Mouse (Mus musculus): ENCODE data around the gene Mindy1.
"Not testable (repeated sequence)": the region's sequence is repeated elsewhere in the genome, so short reads cannot be mapped to it uniquely, and the experiment has no call there.

Mindy1 gene

GRCm38 (mm10) chr3:95319701-95320625 is 38.8 kb downstream of the Mindy1 start:
- DNase-seq (ENCODE audit: low read depth, low spot score), result no peak

DNA sequence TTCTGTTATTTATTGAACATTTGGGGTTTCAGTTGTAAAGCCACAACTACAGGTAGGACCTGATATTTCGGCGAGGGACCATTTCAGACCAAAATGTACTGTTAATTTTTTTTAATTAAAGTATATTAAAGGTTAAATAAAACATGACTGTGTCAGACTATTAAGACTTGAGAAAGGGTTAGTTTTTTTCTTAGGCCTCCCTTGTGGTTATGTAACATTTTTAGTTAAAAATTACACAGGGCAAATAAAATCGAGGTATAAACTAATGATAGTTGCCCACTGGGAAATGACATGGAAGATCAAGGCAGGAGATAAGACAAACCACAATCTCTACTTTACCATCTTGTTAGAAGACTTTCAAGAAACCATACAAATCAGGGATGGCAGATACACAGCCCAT is 42.3 kb downstream of the Mindy1 start:
- DNase-seq (ENCODE audit: low read depth, low spot score), result no peak

DNA sequence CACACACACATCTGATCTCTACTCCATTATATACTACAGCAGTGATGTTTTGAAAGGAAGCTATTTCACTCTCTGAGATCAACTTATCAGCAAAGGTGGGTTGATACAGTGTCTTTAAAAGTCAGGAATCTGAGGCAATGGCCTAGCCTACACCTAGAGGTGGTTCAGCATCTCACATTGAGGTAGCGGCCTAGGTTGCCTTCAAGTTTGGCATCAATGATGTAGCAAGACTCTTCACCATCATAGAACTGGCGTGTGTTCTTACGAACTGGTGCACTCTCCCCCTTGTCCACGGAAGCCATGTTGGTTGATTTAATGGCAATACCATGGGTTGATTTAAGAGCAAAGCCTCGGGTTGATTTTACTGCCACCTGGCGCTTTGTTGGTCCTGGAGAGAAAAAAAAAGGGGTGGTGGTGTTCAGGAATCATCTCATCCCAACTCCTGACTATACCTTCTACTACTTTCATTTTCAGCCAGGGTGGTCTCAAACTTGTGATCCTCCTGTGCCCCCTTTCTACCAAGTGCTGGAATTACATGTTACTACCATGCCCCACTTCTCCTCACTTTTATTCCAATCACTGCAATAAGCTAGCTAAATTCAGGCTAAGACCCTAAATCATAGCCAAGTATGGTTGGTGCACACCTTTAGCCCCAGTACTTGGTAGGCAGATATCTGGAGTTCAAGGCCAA is 43.5 kb downstream of the Mindy1 start:
- DNase-seq (ENCODE audit: low read depth, low spot score), result no peak

GRCm38 (mm10) chr3:95328803-95329404 is 47.8 kb downstream of the Mindy1 start:
- DNase-seq (ENCODE audit: low read depth, low spot score), result no peak

DNA sequence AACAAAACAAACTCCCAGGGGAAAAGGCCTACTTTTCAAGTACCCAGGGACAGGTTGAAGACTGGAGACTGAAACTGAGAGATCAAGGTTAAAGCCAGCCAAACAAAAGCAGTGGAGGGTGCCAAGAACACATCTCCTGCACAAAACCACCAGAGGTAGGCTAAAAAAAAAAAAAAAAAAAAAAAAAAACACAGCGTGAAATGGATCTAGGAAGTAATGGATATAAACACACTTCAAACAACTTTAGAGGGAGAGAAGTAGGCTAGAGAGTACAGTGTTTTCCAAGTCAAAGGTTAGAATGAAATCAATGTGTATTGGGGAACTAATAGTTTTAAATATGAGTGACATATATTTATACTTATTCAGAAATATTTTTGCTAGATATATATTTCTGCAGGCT is 50.4 kb downstream of the Mindy1 start:
- no peak for DNase-seq (ENCODE audit: low read depth, low spot score)

GRCm38 (mm10) chr3:95337345-95337744 is 56.2 kb downstream of the Mindy1 start:
- no peak for DNase-seq (ENCODE audit: low read depth, low spot score)

DNA sequence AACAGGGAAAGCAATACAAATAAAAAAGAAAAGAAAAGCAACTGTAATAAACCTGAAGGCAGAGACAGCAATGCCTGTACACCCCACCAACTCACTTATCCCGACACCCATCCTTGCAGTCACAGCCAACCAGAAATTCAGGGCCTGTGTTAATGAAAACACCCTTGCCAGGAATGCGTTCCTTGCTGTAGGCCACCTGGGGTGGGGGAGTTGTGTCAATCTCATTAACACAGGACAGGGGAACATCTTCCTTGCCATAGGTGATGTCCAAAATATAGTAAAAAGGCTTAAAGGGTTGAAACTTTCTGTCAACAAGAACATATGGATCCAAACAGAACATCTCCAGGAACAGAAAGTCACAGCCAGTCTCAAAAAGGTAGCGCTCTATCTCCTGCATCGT is 57.1 kb downstream of the Mindy1 start:
- no peak for DNase-seq (ENCODE audit: low read depth, low spot score)

DNA sequence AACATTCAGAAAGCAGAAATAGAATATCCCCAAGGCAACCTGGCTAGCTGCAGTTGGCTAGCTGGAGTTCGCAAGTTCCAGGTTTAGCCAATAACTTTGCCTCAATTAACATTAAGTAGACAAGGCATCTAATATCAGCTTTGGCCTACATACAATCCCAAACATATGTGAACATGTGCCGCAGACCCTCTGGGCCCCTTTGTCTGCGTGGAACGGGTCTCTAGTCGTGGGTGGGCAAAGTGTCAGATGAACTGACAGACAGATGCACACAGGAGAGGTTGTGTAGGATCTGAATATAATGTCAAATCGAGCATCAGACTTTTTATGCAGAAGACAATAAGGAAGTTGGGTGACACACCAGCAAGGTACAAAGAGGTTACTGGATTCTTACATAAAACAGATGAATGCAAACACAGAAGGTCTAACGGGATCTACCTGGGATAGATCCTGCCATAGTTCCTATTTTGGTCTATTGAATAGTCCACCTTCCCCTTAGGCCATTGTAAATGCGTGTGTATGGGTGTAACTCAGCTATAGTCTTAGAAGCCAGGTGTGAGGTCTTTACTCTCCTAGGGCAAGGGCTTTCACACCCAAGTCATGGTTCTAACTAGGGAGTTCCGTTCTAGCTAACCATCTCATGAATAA is 62.3 kb downstream of the Mindy1 start:
- DNase-seq (ENCODE audit: low read depth, low spot score), result not testable (repeated sequence)

Data from retina, postnatal 7 days (tissue).